Mouse (Mus musculus) kidney, postnatal 25 days (tissue): ENCODE measurements around the gene 6030468B19Rik.
"Not testable (repeated sequence)": the region's sequence is repeated elsewhere in the genome, so short reads cannot be mapped to it uniquely, and the experiment has no call there.

Experiments used
- DNase-seq, 2 experiments: peaks; one replicate each; pipeline ENCODE4 v3.0.0; 2021; ENCODE audit warnings: mixed read lengths in 2 of 2

6030468B19Rik gene

DNA sequence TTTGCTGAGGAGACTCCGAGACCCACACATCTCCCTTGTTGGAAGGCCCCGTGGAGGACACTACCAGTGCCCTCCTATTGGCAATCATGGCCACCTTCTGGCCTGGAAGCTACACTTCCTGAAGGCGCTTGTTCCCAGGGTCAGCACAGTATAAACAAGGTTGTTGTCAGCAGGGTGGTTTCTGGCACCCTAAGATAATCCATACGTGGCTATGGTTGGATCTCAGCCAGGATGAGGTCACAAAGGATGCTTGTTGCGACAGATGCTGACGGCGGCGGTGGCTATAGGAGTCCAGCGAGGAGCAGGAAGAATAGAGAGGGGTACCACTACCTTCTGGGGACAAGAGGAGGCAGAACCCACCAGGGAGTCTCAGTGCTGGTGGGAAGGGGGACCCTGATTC lies 32.9 kb downstream of the 6030468B19Rik start:
- peak in 1 of 2 experiments; percentile 51 for DNase-seq

DNA sequence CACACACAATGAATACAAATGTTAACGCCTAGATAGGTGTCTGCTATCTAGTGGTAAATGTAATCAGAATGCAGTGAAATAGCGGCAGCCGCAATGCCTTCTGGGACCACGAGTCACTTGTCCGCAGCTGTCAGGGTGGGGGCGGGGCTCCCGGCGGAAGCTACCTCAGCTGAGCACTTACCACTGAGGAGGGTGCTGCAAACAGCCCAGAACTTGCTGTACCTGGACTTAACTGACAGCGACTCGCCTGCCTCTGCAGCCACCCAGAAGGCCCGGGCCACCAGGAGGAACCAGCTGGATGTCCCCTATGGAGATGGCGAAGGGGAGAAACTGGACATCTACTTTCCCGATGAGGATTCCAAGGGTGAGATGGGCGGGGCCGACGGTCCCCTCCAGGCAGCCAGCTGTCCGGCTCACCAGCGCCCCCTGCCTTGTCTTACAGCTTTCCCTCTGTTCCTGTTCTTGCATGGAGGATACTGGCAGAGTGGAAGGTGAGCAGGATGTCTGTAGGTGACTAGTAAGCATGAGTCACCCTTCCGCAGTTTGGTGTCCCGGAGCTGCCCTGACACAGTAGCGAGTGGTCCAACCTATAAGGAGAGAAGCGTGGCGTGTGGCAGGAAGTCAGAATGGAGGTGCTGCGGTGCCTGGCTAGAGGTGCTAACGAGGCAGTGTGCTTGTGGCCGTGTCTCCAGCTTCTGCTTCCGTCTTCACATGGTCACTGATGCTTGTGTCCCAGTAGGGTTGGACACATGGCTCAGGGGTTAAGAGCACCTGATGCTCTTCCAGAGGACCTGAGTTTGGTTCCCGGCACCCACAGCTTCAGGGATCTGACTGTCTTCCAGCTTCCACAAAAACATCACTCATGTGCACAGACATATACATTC lies 34.9 kb downstream of the 6030468B19Rik start:
- peak; percentile 86 for DNase-seq

DNA sequence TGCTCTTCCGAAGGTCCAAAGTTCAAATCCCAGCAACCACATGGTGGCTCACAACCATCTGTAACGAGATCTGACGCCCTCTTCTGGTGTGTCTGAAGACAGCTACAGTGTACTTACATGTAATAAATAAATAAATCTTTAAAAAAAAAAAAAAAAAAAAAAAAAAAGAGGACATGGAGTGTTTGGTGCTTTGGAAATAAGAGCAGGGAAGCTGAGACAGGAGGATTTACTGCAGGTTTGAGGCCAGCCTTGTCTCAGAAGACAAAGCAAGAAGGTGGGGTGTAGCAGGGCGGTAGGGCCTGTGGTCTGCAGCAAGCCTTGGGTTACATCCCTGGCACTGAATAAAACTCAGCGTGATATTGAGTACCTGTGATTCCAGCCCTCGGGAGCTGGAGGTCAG lies 36.0 kb downstream of the 6030468B19Rik start:
- DNase-seq, result not testable (repeated sequence)

DNA sequence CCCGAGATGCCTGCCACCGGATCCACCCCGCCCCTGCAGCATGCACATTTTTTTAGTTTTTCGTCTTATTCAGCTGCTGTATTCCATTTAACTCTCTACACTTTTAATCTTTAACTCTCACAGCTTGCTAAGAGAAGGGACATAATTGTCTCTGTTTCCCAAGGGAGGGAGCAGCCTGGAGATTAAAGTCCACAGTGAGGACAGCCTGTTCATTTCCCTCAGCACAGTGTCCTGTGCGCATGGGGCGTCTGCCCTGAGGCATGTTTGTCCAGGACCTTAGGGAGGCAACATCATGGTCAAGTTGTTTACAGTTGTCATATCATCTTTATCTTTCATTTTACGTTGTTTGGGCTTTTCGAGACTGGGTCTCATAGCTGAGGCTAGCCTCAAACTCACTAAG lies 36.6 kb downstream of the 6030468B19Rik start:
- DNase-seq, result peak; percentile 71 to 90

DNA sequence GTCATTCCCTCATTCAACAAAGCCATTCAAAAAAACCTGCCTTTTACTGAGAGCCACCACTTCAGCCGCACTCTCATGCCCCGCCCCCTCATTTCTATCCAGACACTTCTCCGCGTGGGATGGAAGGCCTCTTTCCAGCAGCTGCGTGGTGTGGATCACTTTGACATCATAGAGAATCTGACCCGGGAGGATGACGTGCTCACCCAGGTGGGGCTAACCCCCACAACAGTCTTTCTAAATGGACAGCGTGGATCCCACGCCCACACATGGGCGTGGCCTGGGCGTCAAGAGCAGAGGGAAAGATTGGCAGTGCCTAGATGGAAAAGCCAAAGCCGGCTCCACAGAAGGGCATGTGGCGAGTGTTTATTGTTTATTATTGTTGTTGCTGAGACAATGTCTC lies 38.8 kb downstream of the 6030468B19Rik start:
- peak; percentile 42 to 81 for DNase-seq

DNA sequence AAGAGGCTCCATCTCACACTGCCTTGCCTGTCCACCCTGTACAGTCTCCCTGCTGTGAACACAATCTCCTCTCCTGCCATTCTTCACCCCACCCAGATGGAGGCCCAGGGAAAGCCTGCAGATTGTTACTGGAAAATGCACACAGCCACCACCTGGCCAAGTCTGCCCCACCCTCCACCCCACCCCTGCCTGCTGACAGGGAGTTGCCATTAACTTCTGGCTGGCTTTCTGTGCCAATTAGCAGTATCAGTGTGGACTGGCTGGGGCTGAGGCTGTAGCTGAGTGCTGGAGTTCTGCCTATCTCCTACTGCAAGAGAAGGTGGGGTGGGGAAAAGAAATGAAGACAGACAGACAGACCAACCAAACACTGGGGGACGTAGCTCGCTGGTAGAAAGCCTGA lies 41.1 kb downstream of the 6030468B19Rik start:
- peak; percentile 42 to 81 for DNase-seq

DNA sequence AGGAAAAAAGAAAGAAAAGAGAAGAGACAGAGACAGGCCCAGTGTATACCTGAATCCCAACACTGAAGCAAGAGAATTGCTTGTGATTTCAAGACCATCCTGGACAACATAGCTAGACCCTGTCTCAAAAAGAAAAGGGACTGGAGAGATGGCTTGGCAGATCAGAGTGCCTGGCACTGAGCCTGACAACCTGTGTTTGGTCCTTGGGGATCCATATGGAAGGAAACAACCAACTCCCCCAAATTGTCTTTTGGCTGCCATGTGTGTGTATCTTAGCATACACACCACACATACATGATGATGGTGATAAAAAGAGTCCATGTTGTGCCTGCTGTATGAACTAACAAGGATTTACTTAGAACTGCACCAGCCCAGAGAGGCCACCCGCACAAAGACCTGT lies 41.6 kb downstream of the 6030468B19Rik start:
- no peak for DNase-seq

DNA sequence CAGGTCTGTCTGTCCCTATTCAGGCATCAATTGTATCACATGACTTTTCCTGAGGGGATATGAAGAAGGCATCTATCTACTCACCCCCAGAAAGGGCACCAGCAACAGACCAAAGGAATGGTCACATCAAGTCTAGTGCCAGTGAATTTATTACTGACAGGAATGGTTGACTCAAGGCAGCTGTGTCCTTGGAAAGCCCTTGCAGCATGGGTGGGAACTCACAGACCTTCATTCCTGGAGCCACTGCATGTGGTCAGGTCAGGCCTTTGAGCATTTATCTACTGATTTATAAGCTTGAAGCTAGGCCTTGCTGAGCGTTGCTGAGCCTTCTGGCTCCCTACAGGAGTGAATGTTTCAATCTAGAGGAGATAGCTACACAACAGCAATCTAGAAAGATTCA lies 43.5 kb downstream of the 6030468B19Rik start:
- no peak for DNase-seq

DNA sequence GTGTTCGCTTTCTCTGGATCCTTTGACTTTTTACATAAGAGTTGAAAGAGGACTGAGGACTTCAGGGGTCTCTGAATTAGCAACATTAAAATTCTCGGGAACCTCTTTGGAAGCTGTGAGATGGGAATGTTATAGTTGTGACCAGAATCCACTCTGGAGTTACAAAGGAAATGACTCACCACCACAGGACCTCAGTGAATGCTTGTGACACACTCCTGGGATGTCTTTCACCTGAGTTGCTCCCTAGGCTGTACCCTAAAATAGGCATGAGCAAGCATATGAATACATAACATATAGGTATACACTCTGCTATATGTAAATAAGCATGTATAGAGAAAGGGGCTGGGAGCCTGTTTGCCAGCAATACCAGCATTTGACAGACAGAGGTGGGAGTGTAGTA lies 46.0 kb downstream of the 6030468B19Rik start:
- no peak for DNase-seq

DNA sequence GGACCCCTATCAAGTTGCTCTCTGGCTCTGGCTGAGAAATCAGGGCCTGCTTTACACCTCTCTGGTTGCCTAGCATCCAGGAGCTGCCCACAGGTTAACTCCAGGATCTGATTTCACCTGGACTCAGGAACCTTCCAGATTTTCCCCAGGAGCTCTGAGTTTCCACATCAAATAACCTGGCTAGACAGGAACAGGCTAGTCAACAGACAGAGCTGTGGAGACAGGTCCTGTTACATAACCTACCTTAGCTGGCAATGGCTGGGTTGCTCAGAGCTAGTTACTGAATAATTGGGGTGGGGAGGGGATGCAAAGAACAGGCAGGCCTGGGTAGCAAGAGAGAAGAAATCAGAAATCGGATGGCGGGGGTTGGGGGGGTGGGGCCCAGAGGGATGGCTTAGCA lies 47.5 kb downstream of the 6030468B19Rik start:
- peak; percentile 57 to 85 for DNase-seq

DNA sequence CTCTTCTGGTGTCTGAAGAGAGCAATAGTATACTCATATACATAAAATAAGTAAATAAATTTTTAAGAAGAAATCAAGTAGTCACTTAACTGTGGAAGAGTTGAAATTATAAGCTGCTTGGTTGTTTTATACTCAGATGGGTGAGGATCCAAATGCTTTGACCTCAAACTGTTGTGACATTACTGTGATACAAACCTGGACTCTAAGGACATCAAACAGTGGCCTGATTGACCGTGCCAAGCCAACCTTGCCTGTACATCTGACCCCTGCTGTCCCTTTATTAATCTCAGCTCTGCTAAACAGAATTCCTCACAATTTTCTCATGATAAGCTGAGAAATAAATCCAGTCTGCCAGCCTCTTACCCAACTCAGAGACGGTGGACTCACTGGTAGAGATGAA lies 48.2 kb downstream of the 6030468B19Rik start:
- no peak for DNase-seq

DNA sequence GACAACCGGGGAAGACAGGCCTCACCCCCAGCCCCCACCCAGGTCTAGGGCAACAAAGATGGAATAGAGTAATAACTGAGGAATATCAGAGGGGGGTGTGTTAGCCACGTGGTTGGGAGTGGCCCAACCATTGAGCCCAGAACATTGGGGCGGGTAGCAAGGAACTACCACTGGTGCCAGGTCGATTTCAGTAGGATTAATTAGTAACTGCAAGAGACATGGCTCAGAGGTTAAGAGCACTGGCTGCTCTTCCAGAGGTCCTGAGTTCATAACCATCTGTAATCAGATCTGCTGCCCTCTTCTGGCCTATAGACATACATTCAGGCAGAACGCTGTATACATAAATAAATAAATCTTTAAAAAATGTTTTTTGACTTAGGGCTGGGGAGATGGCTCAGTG lies 49.2 kb downstream of the 6030468B19Rik start:
- peak; percentile 69 to 90 for DNase-seq

DNA sequence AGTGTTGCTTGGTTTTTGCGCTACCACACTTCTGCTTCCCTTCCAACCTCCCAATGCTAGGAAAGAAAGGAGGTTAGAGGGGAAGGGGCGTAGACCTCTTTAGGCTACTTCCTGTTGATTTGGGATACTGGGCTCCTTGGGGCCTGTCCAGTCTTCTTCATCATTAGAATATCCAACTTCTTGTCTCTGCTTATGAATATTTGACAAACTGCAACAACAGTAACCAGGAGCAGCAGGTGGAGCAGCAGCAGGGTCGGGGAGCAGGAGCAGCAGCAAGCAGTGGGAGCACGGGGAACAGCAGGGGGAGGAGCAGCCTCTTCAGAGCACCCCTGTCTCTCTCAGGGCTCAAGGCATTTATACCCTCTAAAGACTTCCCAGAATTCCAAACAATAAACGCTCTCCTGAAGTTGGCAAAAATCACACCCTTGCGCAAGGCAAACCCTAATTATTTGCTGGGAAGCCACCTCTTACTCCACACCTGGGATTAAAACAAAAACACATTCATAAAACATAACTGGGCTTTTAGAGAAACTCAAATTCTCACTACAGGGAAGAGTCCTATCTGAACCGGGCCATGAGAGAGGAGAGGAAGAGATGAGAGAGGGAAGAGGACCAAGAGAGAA lies 50.2 kb downstream of the 6030468B19Rik start:
- peak in 1 of 2 experiments; percentile 69 for DNase-seq

DNA sequence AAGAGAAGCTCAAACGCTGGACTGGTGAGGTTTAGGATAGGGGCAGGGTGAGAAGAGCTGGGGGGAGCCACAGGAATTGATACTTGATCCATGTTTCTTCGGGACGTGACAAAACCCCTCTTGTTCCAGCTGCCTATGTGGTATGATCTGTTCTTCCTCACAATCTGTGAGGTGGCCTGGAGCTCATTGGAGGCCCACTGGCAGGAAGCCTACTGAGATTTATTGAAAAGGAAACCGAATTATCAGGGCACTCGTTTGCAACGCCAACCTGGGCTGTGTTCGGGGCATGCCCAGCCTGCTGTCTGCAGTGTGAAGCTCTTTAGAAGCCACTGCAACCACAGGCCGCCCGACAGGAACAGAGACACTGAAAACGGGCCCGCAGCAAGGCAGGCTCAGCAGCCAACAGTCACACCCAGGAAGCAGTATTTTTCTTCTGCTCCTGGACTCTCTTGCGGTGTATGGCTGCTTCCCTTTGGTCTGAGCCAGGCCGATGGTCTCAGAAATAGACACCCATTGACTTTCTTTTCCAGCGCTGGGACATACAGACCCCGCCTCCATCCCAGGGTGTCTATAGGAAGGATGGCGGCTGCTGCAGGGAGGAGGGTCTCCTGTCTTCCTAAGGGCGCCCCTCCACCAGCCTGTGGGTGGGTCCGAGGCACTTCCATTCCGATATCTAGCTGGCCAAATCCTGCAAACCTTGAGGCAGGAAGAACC lies 51.0 kb downstream of the 6030468B19Rik start:
- DNase-seq, result peak; percentile 43 to 69

DNA sequence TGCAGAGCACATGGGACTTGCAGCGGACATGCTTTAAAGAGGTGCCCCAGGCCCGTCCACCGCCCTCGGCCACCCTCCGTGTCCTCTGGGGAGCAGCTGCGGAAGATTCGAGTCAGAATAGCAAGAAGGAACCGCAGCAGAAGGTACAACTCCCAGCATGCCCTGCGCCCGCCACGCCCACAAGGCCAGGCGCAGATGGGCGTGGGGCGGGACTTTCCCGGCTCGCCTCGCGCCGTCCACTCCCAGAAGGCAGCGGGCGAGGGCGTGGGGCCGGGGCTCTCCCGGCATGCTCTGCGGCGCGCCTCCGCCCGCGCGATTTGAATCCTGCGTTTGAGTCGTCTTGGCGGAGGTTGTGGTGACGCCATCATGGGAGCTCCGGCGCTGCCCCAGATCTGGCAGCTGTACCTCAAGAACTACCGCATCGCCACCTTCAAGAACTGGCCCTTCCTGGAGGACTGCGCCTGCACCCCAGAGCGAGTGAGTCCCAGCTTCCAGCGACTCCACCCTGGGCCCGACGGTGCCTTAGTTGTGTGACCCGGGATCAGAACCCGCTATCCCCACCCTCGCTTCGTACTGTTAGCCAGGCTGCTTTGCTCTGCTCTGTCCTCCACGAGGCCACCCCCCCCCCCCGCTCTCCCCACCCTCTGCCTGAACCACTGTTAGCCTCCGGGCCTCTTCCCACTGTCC lies 51.7 kb downstream of the 6030468B19Rik start, which contains the start of gene Birc5:
Birc5 (plus strand) TSS at position 267 of the 687 bp plus-strand sequence.
- DNase-seq, result peak; percentile 97 to 98

DNA sequence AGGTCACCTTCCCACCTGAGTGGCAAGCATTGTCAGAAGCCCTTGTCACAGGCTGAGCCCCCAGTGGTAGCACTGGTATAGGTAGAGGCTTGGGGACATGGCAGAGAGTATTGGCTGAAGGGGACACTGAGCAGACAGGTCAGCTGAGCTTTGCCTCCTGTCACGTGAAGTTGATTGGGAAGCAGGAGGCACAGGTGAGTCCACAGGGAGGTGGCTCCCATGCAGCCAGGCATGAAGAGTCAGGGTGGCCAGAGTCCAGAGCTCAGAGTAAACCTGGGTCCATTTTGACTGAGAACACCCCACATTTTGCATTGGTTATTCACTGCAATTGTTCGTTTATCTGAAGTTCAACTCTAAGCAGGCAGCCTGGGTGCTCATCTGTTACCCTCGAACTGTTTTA lies 55.4 kb downstream of the 6030468B19Rik start:
- DNase-seq, result peak in 1 of 2 experiments; percentile 64

DNA sequence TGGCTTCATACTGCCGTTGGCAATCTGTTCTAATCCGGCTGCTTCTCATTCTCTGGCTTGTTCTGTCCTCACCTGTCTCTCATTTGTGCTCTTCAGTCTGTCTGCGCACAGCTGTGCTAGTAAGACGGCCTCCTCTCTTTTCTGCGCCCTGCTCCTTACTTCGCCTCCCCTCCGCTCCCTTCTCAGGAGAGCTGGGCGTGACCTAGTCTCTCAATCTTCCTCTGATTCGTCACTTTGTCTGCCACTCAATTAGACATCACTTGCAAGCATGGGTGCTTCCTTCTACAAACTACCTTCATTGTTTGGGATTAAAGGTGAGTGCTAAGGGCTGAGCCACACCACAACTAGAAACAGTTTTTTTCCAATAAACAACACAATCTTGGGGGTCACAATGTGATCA lies 56.8 kb downstream of the 6030468B19Rik start:
- no peak for DNase-seq

DNA sequence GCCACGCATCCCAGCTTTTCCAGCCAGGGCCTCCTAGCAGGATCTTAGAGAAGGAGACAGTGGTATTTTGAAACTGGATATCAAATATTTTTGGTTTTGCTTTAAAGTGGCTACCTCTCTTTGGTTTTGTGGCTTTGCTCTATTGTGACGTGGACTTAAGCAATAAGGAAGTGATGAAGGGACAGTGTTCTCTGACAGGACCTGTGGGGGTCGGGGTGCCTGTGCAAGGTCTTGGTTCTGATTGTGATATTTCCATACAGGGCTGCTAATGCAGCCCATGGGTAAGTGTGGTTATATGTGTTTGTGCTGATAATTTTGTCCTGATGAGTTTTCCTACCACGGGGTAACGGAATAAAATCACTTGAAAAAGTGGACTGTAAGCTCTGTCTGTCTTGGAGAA lies 57.9 kb downstream of the 6030468B19Rik start:
- no peak for DNase-seq

DNA sequence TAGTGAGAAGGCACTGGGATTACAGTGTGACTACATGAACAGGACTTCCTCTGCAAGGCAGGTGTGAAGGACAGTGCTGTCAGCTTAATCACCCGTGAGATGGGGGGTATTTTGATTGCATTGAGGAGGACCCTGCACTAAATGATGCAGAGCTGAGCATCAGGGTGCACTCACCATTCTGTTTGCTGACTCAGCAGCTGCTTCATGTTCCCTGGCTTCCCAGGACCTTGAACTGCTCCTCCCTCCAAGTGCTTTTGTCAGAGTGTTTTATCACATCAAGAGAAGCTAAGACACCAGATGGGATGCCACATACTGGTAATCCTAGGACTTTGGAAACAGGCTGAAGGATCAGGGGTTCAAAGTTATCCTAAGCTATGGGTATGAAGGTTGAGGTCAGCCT lies 58.5 kb downstream of the 6030468B19Rik start:
- DNase-seq, result no peak
